Mouse (Mus musculus): ENCODE results near the gene Tmpo.

Gene Tmpo

DNA sequence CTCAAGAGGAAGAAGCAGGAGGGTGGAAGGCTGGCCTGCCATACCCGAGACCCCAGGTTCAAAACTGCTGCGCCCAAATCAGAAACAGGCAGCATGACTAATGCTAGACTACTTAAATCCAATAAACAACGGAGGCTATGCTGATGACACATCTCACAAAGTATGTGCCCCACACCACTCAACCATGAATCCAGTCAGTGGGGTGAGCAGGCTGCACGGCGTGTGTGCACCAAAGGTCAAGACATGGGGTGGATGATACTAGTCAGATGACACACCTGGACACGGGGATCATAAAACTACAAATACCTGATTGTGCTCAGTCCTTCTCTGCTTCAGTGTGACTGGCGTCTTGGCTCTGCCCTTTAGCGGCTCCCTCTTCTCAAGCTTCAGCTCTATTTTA, 22.7 kb downstream of the Tmpo start:
- DNase-seq (ENCODE audit: low spot score in 2 of 2): no peak

DNA sequence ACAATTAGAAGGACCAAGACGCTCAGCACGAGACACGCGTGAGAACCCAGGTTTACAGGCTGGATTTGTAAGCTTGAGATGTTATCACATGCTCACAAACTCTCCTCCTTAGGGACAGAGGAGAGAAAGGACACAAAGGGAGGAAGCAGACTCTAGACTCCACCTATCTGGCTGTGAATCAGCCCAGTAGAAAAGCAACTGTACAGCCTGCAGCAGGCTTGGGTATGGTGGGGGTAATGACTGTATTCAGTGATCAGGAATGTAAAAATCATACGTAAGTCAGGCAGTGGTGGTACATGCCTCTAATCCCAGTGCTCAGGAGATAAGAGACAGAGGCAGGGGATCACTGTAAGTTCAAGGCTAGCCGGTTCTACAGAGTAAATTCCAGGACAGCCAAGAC, 24.8 kb downstream of the Tmpo start:
- no peak for DNase-seq (ENCODE audit: low spot score in 2 of 2)

DNA sequence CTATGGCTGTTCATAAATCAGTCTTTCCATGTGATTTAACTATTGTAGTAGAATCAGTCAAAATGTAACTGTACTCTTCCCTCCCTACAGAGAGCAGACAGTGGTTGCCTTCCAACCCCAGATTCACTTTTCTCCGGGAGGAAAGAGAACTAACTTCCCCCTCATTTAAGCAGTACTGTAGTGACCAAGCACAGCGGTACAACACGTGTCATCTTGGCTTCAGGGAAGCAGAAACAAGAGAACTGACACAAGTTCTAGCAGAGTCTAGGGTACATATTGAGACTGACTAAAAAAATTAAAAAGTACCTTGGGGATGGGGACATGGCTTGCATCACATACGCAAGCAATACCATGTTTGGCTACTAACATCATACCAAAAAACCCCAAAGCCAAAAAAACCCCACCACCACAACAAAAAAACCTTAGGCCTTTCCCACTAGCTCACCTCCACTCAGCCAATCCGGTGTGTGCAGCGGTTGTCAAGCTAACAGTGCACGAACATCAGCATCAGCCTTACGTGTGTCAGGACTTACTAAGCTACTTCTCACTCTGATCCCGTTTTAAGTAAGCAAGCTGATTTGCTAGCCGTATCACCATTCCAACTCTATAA, 27.1 kb downstream of the Tmpo start:
- no peak for DNase-seq (ENCODE audit: low spot score in 2 of 2)

DNA sequence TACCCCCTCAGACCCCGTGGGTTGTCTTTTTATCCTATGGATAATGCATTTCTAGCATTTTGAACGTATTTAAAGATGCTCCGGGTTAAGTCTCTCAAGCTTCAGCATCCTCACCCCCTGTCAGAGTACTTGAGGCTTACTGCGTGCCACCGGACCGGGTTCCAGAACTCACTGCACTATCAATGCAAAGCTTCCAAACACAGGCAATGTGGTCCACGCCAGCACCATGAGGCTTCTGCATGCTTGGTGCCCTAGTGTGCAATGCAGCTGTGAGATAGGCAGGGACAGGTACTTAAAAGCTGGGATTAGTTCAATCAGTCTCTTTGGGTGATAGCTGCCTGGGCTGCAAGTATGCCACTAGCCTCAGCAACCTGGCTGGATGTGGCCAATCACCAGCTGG, 35.7 kb downstream of the Tmpo start:
- no peak for DNase-seq (ENCODE audit: low spot score in 2 of 2)

DNA sequence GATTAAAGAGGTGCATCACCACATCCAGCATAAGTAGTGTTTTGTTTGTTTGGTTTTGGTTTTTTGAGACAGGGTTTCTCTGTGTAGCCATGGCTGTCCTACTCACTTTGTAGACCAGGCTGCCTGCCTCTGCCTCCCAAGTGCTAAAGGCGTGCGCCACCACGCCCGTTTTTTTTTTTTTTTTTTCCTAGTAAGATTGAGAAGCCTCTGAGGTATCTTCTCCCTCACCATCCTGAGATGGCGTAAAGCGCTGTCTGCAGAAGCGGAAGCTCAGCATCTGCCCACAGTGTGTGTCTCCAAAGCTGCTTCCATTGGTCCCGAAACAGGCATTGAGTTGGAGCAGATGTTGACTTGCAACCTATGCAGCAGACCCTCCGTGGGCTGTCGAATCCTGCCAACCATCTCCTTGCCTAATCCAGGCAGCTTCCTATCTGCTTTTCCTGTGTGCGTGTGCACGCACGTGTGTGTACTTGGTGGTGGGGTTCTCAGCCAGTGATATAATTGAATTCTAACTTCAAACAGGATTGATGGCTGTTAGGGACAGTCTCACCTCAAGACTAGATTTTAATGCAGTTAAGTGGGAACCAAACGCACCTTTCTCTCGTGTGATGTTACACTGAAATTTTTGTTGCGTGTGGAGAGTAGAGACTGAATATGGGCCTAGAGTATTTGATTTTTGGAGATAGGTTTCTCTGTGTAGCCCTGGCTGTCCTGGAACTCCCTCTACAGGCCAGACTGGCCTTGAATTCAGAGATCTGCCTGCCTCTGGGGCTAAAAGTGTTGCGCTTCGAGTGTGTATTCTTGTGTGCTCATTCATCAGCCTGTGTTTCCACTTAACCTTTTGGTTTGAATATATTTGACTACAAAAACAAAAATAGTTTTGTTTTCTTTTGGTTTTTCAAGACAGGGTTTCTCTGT, 37.5 kb downstream of the Tmpo start:
- DNase-seq (ENCODE audit: low spot score in 2 of 2): no peak

DNA sequence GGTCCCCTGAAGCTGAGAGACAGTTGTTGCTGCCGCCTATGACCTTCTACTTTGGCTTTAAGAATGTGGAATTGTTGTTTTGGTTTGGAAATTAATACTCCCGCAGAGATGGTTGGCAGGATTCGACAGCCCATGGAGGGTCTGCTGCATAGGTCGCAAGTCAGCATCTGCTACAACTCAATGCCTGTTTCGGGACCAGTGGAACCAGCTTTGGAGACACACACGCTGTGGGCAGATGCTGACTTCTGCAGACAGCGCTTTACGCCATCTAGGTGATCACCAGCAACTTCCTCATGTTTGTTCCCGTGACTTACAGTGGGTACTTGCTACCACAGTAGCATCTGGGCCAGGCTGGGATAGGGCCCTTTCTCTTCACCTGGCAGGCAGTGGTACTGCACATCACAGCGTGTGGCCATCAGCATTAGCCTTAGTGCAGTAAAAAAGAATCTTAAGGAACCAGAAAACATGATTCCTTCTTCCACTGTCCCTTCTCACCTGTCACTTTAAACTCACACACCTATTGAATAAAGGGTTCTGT, 38.4 kb downstream of the Tmpo start:
- no peak for DNase-seq (ENCODE audit: low spot score in 2 of 2)

DNA sequence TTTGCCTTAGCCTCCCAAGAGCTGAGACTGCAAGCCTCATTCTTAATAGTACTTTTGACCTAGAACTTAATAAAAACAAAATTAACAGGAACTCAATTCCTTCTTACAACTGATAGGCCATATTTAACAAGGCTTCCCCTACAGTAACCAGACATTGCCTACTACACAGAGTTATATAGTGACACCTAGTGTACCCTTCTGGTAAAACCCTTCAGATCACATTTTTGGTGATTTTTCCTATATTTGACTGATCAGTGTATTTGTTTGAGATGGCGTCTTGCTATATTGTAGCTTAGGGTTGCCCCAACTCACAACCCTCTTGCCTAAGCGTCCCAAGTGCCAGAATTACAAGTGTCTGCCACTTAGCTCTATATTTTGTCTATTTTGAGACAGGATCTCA, 39.6 kb downstream of the Tmpo start:
- DNase-seq (ENCODE audit: low spot score in 2 of 2): no peak

DNA sequence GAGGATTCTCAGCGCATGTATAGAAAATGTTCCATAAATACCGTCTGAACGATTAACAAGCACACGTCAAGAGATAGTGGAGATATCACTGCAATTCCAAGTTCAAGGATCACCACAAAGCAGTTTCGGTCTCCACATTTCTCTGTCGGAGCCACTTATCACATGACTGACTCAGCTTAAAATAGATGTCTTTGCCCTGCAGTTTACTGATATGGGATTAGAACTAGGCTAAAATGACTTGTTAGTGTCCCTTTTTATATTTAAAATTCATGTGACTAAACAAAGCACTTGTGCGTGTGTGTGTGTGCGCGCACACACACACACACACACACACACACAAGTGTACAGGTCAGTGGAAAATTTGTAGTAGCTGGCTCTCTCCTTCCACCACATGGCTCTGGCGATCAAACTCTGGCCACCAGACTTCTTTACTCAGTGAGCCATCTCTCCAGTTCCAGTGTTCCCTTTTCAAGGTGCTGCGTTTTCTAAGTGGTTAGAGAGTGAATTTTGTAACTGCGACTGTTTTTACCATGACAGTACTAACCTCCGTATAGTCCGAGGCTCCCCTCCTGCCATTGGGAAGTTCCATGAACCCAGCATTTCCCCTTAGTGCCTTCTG, 41.9 kb downstream of the Tmpo start:
- DNase-seq (ENCODE audit: low spot score in 2 of 2): no peak

DNA sequence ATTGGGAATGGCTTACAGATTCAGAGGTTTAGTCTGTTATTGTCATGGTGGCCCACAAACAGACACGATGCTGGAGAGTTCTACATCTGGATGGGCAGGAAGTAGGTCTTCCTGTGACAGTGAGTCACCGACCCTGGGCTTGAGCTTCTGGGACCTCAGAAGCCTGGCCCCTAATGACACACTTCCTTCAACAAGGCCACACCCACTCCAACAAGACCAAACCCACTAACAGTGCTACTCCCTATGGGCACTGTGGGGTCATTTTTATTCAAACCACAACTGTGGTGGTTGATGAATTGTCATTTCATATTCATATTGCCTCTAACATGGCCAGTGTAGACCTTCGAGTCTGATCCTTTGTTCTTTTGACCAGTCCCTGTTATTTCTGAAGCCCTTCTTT, 42.8 kb downstream of the Tmpo start:
- DNase-seq (ENCODE audit: low spot score in 2 of 2): no peak

DNA sequence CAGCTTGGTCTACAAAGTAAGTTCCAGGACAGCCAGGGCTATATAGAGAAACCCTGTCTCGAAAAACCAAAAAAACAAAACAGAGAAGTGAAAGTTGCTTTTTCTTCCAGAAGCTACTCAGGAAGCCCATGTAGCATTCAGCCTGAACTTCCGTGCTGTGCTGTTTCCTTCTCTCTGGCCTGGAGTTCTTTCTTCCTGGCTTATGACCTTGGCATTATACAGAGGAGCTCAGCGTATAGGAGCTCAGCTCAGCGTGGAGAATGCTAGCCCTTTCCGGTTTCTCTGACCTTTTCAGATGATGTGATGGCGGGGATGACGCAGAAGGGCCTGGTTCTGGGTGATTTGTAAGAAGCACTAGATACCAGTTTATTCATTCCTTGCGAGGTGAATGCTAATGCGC, 43.7 kb downstream of the Tmpo start:
- DNase-seq (ENCODE audit: low spot score in 2 of 2): no peak

DNA sequence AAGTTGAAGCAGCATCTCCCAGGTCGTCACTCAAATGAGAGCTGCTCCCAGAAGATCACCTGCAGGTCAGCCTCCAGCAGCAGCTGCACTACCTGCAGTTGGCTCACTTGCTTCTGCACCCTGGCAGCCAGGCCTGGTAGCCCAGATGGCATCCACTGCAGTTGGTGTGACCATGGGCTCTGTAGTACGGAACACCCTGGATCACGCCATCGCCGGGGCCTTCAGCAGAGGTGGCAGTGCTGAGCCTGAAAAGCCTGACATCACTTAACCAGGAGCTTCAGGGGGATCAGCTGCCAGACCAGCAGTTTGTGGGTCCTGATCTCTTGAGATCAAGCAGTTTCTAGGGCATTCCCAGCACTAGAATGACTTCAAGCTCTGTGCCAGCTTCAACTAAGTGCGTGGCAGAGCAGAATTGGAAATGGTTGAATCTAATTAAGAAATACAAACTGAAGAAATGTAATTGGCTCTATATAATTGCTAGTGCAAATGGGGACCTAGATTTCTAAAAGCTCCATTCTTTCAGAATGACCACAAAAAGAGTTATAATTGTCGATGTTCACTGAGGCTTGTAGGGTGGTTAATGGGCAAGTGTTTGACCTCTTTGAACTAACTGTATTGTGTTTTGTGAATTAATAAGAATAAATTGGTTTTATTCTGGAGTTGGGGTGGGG, 45.7 kb downstream of the Tmpo start:
- no peak for DNase-seq (ENCODE audit: low spot score in 2 of 2)

DNA sequence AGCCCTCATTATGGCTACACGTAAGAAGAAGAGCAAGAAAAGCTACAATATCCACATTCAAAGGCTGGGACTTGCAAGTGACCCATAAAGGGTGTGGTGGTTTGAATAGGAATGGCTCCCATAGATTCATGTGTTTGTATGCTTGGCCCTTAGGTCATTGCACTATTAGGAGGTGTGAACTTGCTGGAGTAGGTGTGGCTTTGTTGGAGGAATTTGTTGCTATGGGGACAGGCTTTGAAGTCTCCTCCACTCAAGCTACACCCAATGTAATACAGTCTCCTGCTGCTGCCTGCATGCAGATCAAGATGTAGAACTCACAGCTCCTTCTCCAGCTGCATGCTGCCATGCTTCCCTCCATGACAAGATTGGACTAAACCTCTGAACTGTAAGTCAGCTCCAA, 49.5 kb downstream of the Tmpo start:
- DNase-seq (ENCODE audit: low spot score in 2 of 2): no peak

DNA sequence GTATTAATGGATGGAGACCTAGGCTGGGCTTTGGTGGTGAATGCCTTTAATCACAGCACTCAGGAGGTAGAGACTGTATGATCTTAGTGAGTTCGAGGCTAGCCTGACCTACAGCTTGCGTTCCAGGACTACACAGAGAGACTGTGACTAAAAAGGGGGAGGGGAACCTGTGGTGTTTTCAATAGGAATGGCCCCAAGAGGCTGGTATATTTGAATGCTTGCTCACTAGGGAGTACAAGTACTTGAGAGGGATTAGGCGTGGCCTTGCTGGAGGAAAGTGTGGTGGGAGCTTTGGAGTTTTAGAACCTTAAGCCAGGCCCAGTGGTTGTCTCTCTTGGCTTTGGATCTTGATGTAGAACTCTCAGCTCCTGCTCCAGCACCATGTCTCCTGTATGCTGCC, 50.3 kb downstream of the Tmpo start:
- no peak for DNase-seq (ENCODE audit: low spot score in 2 of 2)

DNA sequence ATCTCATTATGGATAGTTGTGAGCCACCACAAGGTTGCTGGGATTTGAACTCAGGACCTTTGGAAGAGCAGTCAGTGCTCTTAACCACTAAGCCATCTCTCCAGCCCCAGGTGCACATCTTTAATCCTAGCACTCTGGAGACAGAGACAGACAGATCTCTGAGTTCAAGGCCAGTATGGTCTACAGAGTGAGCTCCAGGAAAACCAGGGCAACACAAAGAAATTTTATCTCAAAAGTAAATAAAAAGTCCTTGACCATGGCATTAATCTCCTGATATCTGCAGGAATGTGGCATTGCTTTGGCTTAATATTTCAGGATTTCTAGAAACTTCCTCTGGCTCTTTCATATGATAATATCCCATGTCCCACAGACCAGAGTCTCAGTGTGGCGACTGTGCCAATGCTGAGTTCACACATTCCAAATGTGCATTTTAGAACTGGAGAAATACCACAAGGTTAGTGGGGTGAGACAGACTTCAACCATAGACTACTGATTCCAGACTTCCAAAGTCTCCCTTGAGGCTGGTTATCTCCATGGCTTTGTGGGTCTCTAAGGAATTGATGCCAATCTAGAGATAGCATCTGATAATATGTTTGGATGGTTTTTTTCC, 52.5 kb downstream of the Tmpo start:
- no peak for DNase-seq (ENCODE audit: low spot score in 2 of 2)

DNA sequence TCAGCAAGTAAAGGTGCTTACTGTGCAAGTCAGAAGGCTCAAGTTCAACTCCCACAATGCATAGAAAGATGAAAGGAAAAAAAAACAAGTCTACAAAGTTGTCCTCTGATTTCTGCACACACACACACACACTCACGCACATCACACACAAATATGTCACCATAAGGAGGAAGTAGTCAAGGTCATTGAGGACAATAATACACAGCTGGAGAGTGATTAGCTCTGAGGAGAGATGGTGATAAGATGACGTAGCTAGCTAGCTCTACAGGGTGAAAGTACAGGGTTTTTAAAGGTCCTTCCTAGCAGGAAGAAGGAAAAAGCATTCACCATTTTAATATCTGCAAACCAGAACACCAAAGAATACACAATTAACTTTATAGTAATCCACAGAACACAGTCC, 53.7 kb downstream of the Tmpo start:
- no peak for DNase-seq (ENCODE audit: low spot score in 2 of 2)

DNA sequence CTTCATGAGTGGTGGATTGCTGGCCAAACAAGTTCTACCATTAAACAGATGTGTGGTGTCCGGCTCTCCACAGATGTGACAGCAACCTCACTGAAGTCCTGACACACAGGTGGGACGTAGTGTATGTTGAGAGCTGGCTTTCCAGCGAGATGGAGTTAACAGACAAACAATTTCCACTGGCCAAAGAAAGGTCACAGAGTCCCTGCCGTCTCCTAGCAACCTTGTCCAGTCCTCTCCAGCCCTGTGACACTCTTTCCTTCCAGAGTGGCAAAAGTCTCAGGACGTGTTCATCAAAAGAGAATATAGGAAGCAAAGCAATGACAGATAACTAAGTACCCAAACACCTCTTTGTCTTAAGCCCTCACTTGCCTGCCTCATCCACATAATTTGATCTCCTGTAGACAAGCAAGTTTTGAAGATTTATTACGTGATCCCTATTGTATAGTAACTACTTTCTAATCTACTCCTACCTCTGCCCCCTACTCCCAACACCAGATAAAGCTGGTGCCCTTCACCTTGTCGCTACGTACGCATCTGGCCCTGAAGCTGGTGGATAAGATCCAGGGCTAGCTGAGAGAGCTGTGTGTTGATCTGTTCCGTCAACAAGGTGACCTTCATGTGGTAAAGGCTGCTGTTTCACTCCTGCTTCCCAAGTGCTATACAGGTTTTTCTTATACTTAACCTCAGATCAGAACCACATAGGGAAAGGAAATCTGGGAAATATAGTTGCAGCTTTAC, 54.3 kb downstream of the Tmpo start:
- DNase-seq (ENCODE audit: low spot score in 2 of 2): no peak

DNA sequence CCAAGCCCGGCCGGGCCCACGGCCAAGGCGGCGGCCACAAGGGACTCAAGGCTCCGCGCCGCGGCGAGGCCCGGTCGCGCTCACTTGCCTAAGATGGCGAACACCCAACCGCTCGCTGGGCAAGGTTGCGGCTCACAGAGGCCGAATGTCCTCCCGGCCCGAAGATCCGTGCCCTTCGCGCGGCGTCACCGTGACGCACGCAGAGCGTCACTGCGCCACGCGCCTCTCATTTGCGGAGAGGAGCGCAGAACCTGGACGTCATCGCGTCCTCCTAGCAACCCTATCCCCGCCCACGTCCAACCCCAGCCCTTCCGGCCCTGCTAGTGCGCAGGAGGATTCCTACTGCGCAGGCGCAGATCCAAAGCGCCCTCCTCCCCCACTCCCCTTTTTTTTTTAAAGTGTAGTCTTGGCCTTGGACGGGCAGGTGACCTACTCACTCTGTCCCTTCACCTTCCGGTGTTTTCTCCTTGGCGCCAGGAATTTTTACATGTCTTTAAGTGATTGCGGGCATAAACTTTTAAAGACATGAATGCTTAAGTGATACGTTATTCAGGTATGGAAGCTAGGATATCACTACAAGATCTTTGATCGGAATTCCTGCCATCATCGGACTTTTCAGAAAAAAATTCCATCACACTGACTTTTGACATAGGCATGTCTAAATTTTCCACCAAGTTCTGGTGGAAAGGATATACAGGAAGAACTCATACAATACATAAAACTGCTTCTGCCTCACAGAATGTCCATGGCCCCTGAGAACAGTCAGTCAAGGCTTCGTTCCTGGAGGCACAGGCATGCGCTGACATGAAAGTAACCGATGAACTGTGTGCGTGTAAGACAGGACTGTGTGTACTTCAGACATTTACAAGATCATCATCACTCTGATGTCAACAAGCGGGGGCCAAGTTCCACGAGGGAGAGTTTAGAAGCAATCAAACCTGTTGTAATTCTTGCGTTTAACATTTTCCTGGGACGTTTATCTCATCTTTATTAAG, 57.0 kb downstream of the Tmpo start, which contains the start of gene Slc25a3:
Gene Slc25a3 (minus strand): TSS at position 232 of the 995 bp plus-strand sequence.
- peak; percentile 96 to 97 for DNase-seq (ENCODE audit: low spot score in 2 of 2)

DNA sequence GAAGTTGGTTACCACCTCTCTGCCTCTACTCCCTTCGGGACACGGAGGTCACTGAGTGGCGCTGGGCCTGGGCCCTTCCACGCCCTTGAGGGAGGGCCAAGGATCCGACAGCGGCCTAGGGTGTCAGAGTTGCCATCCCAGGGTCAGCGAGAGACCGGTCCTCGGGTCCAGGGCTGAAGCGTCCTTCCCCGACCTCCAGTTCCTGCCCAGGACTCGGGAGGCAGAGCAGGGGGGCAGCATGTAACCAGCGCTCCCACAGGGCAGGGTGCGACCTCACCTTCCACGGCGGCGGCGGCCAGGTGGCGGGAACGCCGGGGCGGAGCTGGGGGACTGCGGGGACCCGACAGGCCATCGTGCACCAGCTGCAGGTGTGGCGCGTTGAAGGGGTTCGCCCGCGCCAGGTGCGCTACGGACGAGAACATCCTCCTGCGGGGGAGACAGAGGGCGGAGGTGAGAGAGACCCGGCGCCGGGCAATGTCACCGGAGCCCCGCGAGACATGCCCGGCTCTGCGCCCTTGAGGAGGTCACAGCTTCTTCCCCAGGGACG, 57.8 kb downstream of the Tmpo start:
- no peak for DNase-seq (ENCODE audit: low spot score in 2 of 2)

DNA sequence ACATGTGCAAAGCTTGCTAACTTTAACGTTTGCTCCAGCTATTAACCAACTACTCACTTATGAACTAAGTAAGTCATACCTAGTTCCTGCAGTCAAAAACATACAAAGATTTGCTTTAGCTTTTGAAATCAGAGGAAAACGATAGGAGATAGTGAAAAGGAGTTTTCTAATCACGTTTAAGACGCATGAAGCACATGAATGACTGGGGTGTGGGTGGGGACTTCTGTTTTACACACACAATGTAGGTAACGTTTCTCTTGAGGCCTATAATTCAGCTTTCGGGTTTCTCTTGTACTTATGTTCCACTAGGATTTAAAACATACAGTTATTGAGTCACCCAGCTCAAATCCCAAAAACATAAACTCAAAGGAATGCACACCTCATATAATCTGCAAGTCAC, 58.5 kb downstream of the Tmpo start:
- no peak for DNase-seq (ENCODE audit: low spot score in 2 of 2)

All from left cerebral cortex, adult 9 months (tissue).